Mouse (Mus musculus) ovary, postnatal 10 days (tissue): Measurements from ENCODE around the gene Ptgr2.
A peak's percentile ranks its signal among the peaks of the same experiment; 100 is the strongest.
"Not testable (repeated sequence)": the region's sequence is repeated elsewhere in the genome, so short reads cannot be mapped to it uniquely, and the experiment has no call there.

Experiments used
- DNase-seq: peaks from one replicate; pipeline ENCODE4 v3.0.0; 2022; ENCODE audit warnings: low spot score

Gene Ptgr2

GRCm38 (mm10) chr12:84284885-84285592 is at the start of gene Ptgr2:
TSS of gene Ptgr2 (plus strand) at chr12:84285232.
- peak; percentile 64 for DNase-seq

GRCm38 (mm10) chr12:84235577-84235976 is 49.5 kb upstream of the Ptgr2 start:
- no peak for DNase-seq

- DNase-seq = no peak
These were observed 48.9 kb upstream of the Ptgr2 start for GRCm38 (mm10) chr12:84235981-84236752.

DNA sequence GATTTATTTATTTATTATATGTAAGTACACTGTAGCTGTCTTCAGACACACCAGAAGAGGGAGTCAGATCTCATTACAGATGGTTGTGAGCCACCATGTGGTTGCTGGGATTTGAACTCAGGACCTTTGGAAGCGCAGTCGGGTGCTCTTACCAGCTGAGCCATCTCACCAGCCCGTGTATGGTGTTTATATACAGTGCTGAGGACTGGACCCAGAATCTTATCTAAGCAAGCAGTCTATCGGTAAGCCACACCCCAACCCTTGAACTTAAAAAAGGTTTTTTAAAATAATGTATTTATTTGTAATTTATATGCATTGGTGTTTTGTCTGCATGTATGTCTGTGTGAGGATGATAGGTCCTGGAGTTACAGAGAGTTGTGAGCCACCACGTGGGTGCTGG is 48.0 kb upstream of the Ptgr2 start:
- not testable (repeated sequence) for DNase-seq

DNA sequence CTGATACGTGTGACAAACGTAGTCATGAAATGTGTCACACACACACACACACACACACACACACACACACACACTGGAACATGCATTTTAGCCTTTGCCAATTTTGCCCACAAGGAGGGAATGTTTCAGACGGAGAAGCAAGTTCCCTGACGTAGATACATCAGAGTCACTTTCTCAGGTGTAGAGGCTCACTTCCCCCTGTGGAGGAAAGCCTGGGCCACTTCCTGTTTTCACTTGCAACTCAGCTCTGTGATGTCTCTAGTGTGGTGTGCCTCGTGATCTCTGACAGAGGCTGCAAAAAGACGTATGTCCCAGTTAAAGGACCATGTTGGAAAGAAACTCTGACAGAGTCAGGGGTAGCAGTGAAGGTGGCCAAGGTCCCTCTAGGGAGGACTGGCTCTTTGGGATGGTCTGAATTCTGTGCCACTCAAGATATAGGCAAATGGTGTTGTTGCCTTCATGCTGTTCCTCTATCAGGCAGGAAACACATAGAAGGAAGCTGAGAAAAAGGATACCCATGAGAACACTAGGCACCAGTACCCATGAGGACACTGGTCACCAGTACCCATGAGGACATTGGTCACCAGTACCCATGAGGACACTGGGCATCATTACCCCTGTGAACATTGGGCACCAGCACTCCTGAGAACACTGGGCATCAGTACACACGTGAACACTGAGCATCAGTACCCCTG is 41.8 kb upstream of the Ptgr2 start:
- no peak for DNase-seq

DNA sequence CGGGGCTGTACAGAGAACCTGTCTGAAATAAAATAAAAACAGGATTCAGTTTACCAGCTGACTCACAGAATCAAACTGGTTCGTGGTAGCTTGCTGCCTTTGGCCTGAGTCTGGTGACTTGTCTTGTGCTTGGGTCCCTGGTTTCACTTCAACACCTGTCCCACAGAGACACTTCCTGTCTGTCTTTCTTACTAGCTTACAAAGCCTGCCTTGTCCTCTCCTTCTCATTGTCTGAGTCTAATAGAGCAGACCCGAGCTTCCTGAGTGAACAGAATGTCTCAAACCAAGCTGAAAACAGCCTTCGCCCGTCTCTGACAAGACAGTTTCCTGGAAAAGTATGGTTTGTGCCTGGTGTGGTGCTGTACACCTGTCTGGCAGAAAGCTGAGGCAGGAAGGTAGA is 39.3 kb upstream of the Ptgr2 start:
- DNase-seq = no peak

DNA sequence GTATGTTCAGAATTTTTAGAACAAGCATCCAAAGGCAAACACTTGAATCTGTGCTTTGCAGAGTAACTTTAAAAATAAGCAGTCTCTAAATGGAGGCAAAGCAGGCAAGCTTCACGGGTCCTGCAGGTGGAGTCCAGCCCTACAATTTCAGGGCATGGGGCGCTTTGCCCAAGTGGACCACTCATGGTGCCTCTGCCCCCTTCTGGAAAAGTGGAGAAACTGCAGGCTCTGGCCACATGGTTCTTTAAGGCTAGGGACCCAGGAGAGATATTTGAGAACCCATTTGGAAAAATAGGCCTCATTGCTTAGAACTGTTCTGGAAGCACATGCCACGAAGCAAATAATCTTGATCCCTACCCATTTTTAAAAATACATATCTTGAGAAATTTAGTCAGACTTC is 35.8 kb upstream of the Ptgr2 start:
- peak; percentile 29 for DNase-seq

GRCm38 (mm10) chr12:84252811-84253210 is 32.2 kb upstream of the Ptgr2 start:
- no peak for DNase-seq

- no peak for DNase-seq
These were observed 30.1 kb upstream of the Ptgr2 start for GRCm38 (mm10) chr12:84254886-84255285.

DNA sequence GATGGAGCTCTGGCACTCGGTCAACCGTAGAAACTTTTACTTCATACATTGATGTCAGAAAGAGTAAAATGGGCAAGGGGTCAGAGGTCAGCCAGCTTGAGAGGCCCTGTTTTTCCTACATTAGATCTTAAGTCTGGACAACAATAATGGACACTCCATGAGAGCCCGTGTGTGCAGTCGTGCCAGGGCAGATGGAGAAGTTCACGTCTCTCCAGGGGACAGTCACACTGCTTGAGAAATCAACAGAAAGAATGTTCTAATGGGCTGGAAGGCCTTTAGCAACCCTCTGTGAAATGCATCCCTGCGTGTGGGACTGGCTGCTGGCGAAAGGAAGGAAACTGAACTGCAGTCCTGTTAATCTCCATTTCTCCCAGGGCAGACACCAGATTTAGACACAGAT is 24.7 kb upstream of the Ptgr2 start:
- no peak for DNase-seq

DNA sequence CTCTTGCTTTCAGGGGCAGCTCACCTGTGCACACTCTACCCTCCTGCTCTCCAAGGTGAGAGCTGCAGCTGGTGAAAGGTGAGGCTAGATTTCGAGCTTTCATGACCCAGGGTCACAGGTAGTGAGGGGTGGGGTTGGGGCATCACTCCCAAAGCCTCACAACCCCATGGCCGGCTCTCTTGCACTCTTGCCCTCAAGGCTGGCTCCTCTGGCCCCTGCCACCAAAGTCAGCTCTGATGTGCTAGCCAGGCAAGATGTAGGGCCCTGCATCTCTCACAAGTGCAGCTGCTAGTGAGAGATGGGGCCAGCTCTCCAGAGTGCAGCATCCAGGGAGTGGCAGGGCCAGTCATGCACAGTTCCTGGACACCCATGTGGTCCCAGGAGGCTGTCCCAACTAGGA is 17.8 kb upstream of the Ptgr2 start:
- DNase-seq = no peak

DNA sequence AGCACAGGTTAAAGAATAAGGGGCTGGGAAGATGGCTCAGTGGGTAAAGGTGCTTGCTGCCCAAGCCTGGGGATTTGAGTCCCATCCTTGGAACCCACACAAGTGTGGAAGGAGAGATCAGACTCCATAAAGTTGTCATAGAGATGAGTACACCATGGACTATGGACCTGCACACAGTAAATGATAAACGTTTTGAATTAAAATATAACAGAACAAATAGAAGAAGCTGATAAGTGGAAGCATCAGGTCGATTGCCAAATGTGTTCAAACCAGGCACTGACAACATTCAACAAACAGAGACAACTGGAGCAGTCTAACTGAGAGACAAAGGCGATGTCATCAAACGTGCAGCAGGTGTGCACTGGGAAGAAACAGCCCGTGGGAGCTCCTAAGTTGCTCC is 11.7 kb upstream of the Ptgr2 start:
- no peak for DNase-seq

DNA sequence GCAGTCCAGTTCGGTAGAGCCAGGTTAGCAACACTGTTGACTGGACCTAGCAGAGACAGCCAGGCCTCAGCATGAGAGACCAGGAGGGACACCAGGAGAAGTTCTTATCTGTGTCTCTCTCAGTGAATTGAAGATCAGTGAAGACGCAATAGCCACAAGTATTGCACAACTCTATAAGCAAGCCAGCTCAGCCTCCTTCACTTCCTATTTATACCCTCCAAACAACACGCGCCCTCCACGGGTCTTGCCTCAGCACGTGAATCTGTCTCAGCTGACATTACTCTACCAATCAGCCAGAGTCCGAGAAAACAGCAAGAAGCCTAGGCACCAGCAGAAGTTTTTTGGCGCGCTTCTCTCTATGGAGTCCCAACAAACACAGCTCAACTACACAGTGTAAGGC is 9.7 kb upstream of the Ptgr2 start:
- DNase-seq = no peak

- no peak for DNase-seq
These were observed 8.7 kb upstream of the Ptgr2 start for GRCm38 (mm10) chr12:84276288-84276687.

GRCm38 (mm10) chr12:84276799-84277198 is 8.2 kb upstream of the Ptgr2 start:
- no peak for DNase-seq

DNA sequence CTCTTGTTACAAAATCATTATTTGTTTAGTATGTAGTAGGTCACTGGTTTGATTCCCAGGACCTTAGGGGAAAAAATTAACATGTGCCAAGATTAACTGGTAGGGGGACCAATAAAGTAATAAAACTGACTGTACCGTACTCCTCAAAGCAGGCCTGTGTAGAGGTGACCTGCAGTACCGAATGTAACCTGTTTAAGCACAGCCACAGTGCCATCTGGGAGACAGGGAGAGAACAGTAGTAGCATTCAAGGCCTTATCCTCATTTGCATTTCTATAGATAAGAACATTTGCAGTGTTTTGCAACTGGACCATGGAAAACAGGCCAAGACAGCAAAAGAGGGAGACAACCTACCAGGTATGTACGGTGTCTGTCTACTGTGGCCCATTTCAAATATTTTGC is 7.2 kb upstream of the Ptgr2 start:
- DNase-seq = no peak

- DNase-seq = no peak
These were observed 6.1 kb upstream of the Ptgr2 start for GRCm38 (mm10) chr12:84278901-84279300.

- no peak for DNase-seq
These were observed 641 bp upstream of the Ptgr2 start for GRCm38 (mm10) chr12:84284391-84284790.

GRCm38 (mm10) chr12:84285593-84285968 is 549 bp downstream of the Ptgr2 start:
- DNase-seq = no peak

- DNase-seq = no peak
These were observed 3.4 kb downstream of the Ptgr2 start for GRCm38 (mm10) chr12:84288461-84288860.

DNA sequence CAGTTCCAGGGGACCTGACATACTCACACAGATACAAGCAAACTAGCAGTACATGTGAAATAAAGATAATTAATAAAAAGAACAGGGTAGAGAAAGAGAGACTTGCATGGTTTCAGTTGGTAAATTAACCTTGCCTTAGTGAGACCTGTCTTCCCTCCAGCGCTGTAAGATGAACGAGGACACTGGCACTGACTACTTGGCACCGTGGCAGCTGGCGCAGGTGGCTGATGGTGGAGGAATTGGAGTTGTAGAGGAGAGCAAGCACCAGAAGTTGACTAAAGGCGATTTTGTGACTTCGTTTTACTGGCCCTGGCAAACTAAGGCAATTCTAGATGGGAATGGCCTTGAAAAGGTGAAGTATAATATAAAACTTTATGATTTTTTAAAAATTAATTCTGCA is 12.8 kb downstream of the Ptgr2 start:
- no peak for DNase-seq

GRCm38 (mm10) chr12:84299265-84299664 is 14.2 kb downstream of the Ptgr2 start:
- no peak for DNase-seq

DNA sequence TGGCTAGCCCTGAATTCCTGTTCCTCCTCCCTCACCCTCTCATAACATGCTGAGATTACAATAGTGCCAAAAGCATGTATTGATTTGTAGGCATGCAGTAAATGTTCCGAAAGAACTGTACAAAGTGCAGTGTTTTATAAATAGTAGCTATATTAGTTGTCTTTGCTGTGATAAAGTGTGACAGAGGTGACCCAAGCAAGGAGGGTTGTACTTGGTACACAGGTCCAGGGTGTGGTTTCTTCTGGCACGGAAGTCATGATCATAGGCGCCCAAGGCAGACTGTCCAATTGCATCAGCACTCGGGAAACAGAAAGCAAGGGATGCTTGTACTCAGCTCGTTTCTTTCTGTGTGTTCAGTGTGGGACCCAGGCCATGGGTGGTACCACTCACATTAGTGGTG is 19.1 kb downstream of the Ptgr2 start:
- no peak for DNase-seq
